Mouse (Mus musculus) adrenal gland, adult 18-20 months (tissue): ENCODE data around the gene Fry. TPM values are rescaled to one million over a fixed set of nuclear protein-coding genes. Genes with fewer than 3 reads are reported as not detected.
"Not testable (repeated sequence)": the region's sequence is repeated elsewhere in the genome, so short reads cannot be mapped to it uniquely, and the experiment has no call there.

Source experiments
- DNase-seq, 2 experiments: peaks; one replicate each; pipeline ENCODE4 v3.0.0; 2021 to 2022; ENCODE audit warnings: low spot score in 2 of 2
- total RNA-seq, 2 experiments: library from RNA; stranded (reverse); gene quantifications; 1 replicate in 1 of 2; 2 replicates in 1 of 2; pipeline ENCODE4 v1.2.3; 2021

Fry gene
- total RNA-seq, 2 experiments from 2014 or later, result 34.4 to 45.1 TPM

GRCm38 (mm10) chr5:150436629-150437389 lies 318.4 kb downstream of the Fry start:
- no peak for DNase-seq

- DNase-seq, result peak; percentile 22 to 51
Observed at GRCm38 (mm10) chr5:150441690-150442089, 323.2 kb downstream of the Fry start.

GRCm38 (mm10) chr5:150451281-150452003 lies 333.0 kb downstream of the Fry start:
- DNase-seq, result no peak

DNA sequence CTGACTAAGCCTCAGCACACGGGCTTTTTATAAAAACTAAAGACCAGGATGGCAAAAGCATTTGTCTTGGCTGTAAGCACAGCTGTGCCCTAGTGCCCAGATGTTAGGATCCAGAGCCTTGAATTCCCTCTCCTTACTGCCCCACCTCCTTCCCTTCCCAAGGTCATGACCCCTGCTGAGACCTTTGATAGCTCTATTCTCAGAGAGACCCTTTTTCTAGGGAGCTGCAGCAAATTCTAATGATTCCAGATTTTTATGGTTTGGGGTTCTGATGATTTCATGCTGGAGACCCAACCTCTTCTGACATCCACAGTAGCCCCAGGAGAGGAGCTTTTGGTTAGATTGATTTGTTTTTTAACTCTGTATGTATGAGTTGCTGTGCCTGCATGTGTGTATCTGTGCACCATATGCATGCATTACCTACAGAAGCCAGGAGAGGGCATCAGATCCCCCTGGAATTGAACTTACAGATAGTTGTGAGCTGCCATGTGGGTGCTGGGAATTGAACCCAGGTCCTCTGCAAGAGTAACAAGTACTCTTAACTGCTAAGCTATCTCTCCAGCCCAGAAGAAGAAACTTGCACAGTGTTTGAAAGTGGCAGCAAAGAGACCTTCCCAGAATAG lies 333.7 kb downstream of the Fry start:
- DNase-seq, result no peak

GRCm38 (mm10) chr5:150452671-150453070 lies 334.2 kb downstream of the Fry start:
- DNase-seq, result no peak

GRCm38 (mm10) chr5:150453490-150453889 lies 335.0 kb downstream of the Fry start:
- DNase-seq, result no peak

DNA sequence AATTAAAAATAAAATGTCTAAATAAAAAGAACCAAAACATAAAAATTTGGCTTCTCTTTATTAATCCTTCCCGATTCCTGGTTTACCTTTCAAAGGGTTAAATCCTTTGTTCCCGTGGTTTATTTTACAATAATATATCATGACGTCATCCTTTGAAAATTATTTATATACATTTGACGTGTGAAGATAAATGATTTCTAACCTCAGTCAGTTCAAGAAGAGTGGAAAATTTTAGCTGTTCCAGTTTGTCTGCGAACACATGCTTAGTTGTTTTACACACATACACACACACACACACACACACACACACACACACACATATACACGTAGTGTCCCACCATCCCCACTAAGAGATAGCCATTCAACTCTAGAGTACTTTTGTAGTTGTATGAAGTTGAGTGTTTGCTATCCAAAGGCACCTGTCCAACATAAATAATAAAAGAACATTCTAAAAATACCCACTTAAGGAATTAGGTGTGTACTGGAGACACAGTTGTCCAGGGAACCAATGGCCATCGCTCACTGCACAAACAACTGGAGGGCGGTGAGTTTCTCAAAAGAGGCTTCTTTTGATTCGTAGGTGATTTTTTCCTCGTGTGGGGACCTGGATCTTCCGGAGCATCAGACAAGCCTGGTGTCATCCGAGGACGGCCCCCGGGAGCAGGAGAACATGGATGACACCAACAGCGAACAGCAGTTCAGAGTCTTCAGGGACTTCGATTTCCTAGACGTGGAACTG lies 338.9 kb downstream of the Fry start:
- no peak for DNase-seq

DNA sequence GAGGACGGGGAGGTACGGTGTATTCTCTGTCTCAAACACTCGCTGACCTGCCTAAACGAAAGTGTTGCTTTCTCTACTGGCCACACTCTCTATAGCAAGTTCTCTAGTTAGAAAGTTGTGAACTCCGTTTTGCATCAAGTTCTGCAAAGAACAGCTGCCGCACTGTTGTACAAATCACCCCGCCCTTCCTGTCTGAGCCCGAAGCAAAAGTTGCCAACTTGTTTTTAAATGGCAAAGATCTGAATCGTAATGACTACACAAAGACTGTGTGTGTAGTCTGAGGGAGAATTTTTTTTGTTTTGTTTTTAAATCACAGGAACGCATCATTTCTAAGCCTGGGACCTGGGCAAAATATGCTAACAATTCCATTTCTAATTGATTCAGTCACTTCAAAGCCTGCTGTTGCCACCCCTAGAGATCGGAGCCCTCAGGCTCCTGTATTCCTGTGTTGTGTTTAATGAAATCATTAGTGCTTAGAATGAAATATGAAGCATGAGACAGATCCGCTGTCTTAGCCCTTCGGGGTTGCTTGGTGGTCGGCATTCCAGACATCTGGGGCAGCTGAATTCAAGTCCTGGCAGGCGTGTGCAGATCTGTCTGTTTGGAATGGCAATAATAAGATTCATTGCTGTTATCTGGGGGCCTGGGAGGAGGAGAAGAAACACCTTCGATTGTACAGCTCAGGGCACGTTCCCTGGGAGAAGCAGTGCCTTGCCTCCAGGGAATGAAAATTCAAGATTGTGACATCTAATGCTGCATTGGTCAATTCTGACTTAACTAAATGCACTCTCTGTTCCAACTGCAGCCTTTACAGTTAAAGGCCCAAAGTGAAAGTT lies 339.7 kb downstream of the Fry start:
- DNase-seq, result no peak

DNA sequence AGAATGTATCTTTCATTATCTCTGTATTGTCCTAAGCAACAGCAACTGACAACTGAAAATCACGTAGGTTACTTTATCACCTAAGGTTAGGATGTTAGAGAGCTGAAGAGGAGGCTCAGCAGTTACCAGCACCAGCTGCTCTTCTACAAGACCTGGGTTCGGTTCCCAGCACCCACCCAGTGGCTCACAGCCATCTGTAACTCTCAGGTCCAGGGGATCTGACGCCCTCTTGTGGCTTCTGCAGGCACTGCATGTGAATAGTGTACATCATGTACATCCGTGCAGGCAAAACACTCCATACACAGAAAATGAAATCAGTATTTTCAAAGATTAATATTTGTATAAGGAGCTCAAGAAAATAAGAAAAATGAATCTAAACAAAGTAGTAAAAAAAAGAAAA lies 341.4 kb downstream of the Fry start:
- DNase-seq, result no peak

DNA sequence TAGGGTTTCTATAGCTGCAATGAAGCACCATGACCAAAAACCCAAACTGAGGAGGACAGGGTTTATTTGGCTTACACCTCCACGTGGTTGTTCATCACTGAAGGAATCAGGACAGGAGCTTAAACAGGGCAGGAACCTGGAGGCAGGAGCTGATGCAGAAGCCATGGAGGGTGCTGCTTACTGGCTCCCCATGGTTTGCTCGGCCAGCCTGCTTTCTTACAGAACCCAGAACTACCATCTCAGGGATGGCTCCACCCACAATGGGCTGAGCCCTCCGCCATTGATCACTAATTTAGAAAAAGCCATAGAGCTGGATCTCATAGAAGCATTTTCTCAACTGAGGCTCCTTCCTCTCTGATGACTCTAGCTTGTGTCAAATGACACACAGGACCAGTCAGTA lies 346.3 kb downstream of the Fry start:
- no peak for DNase-seq

GRCm38 (mm10) chr5:150465218-150465617 lies 346.8 kb downstream of the Fry start:
- no peak for DNase-seq

DNA sequence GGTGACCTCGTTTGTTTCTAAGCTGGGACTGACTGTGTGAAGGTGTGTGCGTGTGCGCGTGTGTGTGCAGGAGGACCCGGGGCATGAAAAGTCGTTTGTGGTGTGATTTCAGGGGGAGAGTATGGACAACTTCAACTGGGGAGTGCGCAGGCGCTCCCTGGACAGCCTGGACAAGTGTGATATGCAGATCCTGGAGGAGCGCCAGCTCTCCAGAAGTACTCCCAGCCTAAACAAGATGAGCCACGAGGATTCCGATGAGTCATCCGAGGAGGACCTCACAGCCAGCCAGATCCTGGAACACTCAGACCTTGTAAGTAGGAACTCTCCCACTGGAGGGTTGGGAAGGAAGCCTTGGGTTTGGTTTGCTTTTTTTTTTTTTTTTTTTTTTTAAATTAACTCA lies 347.7 kb downstream of the Fry start:
- peak; percentile 72 to 77 for DNase-seq

DNA sequence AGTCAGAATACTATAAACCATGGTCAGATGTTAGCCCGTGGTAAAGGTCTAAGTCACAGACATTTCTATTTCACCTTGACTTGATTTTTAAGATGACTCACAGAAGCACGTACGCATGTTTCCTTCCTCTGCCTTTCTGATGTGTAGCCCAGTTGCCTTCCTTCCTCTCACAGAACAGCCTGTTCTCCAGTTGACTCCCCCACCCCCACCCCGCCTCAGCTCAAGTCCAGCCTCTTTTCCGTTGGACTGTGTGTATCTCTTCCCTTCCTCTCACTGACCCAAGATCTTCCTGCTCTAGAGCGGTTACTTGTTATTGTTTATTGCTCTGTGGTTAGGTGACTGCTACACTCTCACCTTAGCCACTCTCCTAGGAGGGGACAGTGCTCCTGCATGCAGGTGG lies 350.0 kb downstream of the Fry start:
- no peak for DNase-seq

- no peak for DNase-seq
Observed at GRCm38 (mm10) chr5:150477364-150477763, 358.9 kb downstream of the Fry start.

DNA sequence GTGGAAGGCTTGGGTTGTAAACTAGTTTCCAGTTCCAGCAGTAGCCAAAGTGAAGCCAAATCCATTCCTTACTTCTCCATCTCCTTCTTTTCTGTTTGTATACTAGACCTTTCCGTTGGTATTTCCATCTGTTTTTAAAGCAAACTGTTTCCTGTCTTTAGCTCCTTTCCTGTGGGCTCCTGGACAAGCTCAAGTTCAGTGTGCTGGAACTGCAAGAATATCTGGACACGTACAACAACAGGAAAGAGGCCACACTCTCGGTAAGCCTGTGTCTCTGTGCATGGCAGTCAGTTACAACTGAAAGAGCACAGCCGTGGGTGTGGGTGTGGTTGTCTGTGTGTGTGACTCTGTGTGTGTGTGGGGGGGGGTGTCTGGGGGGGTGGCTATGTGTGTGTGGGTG lies 360.2 kb downstream of the Fry start:
- no peak for DNase-seq

- peak in 1 of 2 experiments; percentile 16 for DNase-seq
Observed at GRCm38 (mm10) chr5:150485198-150485597, 366.8 kb downstream of the Fry start.

GRCm38 (mm10) chr5:150490285-150490684 lies 371.8 kb downstream of the Fry start:
- DNase-seq, result no peak

DNA sequence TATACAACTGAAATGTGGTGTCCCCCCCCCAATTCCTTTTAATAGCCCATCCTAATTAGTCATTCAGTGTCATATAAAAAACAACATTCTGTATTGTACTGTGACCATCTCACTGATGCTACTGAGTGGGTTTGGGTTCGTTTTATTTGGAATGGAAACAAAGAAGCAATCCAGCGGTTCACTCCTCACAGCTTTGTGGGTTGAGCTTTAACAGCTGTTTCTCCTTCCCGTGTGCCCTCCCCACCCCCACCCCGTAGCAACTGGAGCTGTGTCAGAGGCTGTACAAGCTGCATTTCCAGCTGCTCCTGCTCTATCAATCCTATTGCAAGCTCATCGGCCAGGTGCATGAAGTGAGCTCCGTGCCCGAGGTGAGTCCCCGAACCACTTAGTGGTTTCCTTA lies 372.4 kb downstream of the Fry start:
- DNase-seq, result no peak

- DNase-seq, result not testable (repeated sequence)
Observed at GRCm38 (mm10) chr5:150491573-150492173, 373.2 kb downstream of the Fry start.

DNA sequence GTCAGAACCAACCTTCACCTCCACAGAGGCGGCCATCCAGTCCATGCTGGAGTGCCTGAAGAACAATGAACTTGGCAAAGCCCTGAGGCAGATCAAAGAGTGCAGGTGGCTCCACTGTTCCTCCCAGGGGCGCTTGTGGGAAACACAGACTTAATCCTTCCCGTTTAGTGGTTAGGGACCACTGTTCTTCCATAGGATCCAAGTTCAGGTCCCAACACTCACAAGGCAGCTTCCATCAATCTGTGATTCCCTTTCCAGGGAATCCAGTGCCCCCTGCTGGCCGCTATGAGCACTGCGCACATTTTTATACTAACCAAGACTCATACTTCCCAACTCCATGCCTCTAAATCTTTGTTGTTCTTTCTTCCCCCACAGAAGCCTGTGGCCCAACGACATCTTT lies 377.3 kb downstream of the Fry start:
- peak; percentile 28 to 45 for DNase-seq
